Mouse (Mus musculus) brain, embryonic 14.5 days (tissue): Measurements from ENCODE around the gene Arhgef12.

ENCODE experiments used
- CTCF ChIP-seq: fragments of 200-500 bp; IDR thresholded peaks from 2 replicates; pipeline ENCODE4 v1.5.1; 2012; ENCODE audit warnings: inconsistent platforms, mild to moderate bottlenecking, moderate library complexity, borderline replicate concordance; ENCODE audit not compliant: insufficient read depth, insufficient read length; ENCODE audit errors: extremely low read depth
- POLR2A ChIP-seq: fragments of 200-500 bp; IDR thresholded peaks from 2 replicates; pipeline ENCODE4 v1.6.1; 2012; ENCODE audit warnings: mild to moderate bottlenecking, inconsistent platforms, borderline replicate concordance; ENCODE audit not compliant: poor library complexity, insufficient read depth, insufficient read length, severe bottlenecking; ENCODE audit errors: extremely low read depth

DNA sequence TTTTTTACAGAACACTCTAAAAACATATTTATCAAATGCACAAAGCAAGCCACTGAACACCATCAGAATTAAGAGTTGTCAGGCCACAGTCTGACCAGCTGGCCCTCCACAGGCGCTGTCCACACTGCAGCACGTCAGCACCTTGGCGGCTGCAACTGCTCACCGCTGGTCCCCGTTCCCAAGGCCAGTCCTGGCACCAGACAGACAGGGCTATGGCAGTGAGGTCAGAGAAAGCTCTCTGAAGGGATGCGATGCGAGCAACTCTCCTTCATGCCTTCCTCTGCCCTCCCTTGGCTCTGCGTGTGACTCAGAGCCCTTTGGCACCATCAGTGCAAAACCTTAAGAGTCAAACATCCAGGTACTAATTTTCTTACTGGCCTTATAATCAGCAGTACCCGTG is 139.3 kb downstream of the Arhgef12 start:
- TF ChIP-seq POLR2A (no peak), CTCF (no peak)
